Mouse (Mus musculus) thymus, postnatal 36 days (tissue): ENCODE results near the gene Ednra.

Source experiments
- DNase-seq, 2 experiments: peaks; one replicate each; pipeline ENCODE4 v3.0.0; 2022; ENCODE audit warnings: mixed read lengths in 2 of 2

Ednra gene

GRCm38 (mm10) chr8:77724046-77724930 lies at the start of gene Ednra:
TSS of gene Ednra (minus strand) at chr8:77724464.
- DNase-seq, result peak in 1 of 2 experiments; percentile 8

DNA sequence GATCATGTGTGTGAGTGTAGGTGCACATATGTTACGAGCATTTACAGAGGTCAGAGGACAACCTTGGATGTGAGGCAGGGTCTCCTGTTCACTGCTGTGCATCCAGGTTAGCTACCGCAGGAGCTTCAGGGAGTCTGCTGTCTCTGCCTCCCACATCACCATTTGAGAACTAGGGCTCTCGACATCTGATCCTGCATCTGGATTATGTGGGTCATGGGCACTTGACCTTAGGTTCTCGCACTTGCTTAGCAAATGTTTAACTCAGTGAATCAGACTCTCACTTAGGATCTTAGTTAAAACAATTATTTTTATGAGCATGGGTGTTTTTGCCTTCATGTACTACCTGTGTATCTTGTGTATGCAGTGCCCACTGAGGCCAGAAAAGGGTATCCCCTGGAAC lies 49.6 kb upstream of the Ednra start:
- no peak for DNase-seq

- DNase-seq, result no peak
These were observed 49.0 kb upstream of the Ednra start for GRCm38 (mm10) chr8:77773256-77773655.

DNA sequence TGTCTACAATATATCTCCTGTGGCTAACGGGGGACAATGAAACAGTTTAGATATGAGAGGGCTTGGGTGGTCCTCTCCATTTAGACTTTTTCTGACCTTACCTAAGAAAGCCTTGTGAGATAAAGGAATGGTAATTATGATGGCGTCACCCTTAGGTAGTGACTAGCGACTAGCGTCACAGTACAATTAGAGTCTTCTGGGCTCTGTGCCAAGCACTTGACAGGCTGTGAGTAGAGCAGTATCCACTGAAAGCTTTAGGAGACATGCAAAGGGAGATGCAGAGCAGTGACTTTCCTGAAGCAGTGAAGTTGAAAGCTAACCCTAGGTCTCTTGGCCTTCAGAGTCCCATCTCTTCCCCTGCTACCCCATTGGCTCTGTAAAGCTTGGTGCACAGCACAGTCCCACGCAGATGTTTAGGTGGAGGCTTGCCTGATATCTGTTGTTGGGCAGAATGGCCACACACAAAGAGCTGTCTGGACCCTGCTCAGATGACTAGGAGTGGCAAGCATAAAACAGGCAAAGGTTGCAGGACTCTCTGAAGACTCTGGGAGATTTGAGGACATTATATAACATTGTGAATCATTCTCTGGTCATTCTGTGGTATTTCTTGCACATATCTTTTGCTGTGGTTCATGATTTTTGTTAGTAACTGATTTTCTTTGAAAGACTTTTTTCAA lies 48.1 kb upstream of the Ednra start:
- DNase-seq, result no peak

DNA sequence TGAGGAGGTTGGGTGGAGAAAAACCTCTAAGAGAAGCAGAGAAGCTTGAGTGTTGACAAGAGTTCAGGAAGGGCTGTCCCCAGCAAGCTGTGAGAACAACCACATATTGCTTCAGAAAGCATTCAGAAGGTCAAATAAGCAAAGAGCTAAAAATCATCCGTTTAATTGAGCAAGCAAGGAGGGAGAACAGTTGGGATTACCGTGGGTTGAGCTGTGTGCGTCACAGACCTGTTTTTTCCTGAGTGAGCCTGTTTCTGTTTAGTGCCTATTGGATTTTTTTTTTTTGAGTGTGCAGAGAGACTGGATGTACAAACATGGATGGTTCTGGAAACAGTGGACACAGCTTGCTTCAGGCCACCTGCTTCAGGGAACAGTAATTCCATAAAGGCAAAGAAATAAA lies 46.7 kb upstream of the Ednra start:
- DNase-seq, result no peak

DNA sequence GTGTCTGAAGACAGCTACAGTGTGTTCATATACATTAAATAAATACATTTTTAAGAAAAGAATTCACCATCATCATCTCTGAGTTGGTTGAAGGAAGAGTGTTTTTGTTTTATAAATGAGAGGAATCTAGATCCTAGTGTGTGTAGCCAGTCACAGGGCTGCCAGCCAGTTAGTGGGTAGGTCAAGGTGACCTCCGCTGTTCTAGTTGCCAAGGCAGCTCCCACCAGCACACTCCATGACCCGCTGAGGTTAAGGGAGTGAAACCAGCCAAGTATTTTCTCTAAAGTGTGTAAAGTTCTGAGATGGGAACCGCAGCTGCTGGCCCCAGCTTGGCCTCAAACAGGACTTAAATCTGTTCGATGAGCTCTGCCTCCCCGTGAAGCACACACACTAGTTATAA lies 44.7 kb upstream of the Ednra start:
- DNase-seq, result no peak

GRCm38 (mm10) chr8:77764253-77764652 lies 40.0 kb upstream of the Ednra start:
- DNase-seq, result no peak

DNA sequence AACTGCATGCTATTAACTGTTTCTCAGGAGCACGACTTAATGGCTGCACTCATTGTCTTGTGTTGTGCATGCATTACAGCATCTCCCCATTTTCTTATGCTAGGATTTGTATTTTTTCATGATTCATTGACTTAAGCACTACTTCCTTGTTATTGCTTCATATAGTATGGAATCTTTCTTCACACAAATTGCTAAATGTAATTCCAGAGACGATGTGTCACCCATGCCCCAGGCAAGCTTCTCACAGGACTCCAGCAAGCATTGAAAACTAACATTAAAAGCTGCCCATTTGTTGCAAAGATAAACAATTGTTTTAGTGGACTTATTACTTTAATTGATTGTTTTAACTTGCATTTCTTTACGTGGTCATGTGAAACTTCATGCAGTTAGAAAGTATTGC lies 38.7 kb upstream of the Ednra start:
- no peak for DNase-seq

- DNase-seq, result no peak
These were observed 31.2 kb upstream of the Ednra start for GRCm38 (mm10) chr8:77755441-77755840.

DNA sequence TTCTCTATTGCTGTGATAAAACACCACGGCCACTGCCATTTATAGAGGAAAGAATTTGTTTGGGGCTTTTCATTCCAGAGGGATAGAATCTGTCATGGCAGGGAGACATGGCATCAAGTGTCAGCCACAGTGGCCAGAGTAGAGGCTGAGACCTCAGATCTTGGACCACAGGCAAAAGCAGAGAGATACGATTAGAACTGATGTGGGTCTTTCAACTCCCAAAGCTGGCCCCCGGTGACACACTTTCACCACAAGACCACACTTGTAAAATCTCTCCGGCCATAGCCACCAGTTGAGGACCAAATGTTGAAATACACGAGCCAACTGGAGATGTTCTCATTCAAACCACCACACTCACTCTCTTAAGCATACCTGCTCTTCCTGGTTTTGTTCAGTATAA lies 29.5 kb upstream of the Ednra start:
- no peak for DNase-seq

GRCm38 (mm10) chr8:77752041-77752440 lies 27.8 kb upstream of the Ednra start:
- no peak for DNase-seq

GRCm38 (mm10) chr8:77750407-77750806 lies 26.1 kb upstream of the Ednra start:
- no peak for DNase-seq

DNA sequence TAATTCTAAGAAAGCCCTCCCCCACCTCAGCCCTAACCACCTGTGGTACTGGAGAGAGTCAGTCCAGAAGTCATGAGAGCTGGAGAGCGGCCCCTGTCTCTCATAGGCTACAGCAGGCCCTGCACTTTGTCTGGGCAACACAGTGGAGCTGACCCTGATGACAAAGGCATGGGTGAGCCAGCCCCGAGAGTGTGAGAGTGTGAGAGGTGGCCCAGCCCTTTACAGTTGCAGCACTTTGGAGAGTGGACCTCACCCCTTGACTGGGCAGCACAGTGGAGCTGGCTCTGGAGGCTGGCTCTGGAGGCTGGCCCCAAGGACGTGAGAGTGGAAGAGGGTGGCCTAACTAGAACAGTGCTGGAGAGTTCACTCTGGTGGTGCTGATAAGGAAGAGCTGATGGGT lies 20.2 kb upstream of the Ednra start:
- DNase-seq, result no peak

DNA sequence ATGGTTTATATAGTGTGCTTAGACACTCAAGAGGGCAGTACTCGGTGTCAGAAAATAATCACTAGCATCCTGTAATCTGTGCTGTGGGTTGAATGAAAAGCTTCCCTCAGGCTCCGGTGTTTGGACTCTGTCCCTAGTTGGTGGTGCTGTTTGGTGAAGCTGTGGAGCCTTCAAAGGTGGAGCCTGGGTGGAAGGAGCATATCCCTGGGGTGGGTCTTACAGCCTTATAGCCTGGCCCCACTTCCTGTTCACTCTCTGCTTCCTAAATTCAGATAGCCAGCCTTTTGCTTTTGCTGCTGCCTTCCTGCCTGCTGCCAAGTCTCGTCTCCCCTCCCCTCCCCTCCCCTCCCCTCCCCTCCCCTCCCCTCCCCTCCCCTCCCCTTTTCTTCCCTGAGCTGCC lies 18.1 kb upstream of the Ednra start:
- no peak for DNase-seq

DNA sequence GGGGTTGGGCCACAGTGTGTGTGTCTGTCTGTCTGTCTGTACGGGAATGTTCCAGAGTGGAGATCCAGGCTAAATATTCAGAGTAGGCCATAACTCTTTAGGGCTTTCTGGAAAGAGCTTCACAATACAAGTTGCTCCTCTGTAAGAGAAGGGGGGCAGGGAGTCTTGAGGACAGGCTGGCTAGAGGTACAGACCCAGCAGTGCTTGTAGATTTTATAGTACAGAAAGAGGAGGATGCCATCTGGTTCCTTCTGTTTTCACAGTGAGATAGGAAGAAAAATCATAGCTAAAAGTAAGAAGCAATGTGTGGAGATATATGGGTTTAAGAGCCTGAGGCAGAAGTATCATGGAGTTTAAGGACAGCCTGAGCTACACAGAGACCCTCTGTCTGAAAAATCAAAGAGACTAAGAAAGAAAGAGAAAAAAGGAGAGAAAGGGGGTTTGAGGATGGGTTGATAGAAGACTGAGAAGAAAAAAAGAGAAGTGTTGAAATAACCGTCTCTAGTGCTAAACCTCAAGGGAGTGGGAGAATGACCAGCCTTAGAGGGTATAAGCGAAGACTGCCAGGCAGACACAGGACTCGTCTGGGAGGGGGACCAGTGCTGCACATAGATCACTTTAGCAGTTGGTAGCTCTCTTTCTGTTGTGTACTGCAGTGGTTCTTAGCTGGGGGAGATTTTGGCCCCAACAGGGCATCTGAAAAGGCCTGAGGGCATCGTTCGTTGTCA lies 16.9 kb upstream of the Ednra start:
- no peak for DNase-seq

DNA sequence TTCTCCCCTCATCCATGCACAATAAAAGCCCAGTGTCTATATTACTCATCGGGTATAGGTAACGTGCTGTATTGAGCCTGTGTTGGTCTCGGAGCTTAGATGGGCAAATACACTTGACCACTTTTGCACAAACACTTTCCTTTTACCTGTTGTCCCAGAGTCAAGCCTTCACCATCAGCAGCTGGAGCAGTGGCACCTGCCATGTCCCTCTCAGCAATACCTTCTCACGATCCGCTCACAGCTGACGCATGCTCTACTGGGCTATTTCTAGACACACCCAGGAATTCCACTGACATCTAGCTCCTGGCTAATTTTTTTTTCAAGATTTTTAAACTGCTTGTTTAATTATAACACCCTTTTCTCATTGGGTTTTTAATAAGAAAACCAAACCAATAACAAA lies 14.2 kb upstream of the Ednra start:
- DNase-seq, result no peak

- DNase-seq, result no peak
These were observed 13.1 kb upstream of the Ednra start for GRCm38 (mm10) chr8:77737327-77737726.

- no peak for DNase-seq
These were observed 9.5 kb upstream of the Ednra start for GRCm38 (mm10) chr8:77733792-77734191.

DNA sequence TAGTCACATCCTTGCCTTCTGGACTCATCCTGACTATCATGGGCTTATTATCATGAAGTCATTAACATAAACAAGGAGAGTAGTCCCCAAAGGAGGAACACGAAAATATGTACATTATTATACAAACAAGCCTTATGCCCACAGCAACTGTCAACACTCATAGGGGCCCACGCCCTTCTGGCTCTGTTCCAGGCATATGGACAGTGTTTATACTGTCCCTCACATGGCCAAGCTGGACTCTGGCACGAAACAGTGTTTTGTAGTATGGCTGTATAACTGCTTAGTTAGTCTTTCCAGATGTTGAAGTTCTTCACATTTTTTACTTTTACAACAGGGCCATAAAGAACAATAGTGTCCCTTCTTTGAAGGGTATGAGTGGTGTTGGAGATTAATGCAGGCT lies 8.7 kb upstream of the Ednra start:
- DNase-seq, result no peak

DNA sequence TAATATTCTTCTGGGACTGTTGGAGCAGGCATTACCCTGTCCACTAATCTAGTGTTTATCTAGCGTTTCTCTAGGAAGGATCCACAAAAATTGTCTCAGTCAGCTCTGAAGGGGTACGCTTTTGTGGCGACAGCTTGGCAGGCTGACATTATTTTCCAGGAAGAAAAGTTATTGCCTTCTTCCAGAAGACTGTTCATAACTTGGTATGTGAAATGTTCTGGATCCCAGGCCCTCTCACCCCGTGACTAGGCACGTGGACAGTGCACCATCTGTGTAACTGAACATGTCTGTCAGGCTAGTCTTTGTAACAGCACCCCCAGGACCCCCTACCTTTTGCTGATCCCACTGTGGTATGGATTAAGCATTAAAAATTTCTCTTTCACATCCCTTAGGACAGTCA lies 1.1 kb upstream of the Ednra start:
- no peak for DNase-seq

- no peak for DNase-seq
These were observed 674 bp downstream of the Ednra start for GRCm38 (mm10) chr8:77723534-77724045.

DNA sequence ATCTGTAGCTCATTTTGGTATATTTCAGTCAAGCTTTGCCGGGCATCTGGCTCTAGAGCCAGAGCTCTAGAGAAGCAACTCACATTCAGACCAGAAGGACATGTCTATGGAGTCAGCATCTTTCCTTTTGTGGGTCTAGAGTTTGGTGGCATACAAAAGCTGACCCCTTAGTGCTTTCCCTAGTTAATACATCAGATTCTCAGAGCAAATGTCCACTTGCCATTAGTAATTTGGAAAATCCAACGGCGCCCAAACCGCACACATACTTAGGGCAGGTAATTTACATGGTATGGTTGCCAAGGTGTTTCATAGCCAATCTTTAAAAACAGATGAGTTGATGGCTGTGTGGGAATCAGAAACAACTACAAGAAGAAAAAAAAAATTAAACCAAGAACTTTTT lies 1.2 kb downstream of the Ednra start:
- DNase-seq, result no peak

DNA sequence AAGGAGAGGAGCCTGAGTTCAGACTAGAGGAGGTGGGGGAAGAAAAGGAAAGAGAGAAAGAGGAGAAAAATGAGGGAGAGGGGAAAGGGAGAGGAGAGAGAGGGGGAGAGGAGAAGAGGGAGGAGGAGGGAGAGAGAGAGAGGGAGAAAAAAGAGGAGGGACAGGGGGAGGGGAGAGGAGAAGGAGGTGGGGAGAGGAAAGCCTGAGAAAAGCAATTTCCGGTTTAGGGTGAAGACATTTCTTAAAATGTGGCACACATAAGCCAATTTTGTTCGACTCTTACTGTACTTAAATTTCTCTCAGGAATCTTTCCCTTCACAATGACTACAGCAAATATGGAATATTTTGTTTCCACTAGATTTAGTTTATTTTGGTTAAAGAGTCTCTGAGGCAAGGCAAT lies 5.3 kb downstream of the Ednra start:
- DNase-seq, result no peak

- no peak for DNase-seq
These were observed 7.2 kb downstream of the Ednra start for GRCm38 (mm10) chr8:77717036-77717435.
